Mouse (Mus musculus) brain, embryonic 18.5 days (tissue): ENCODE data around the gene Gm12166.

ENCODE experiments used
- DNase-seq: peaks from one replicate; pipeline ENCODE4 v3.0.0-alpha.2; 2012; ENCODE audit warnings: low read depth, low spot score

Gm12166 gene

DNA sequence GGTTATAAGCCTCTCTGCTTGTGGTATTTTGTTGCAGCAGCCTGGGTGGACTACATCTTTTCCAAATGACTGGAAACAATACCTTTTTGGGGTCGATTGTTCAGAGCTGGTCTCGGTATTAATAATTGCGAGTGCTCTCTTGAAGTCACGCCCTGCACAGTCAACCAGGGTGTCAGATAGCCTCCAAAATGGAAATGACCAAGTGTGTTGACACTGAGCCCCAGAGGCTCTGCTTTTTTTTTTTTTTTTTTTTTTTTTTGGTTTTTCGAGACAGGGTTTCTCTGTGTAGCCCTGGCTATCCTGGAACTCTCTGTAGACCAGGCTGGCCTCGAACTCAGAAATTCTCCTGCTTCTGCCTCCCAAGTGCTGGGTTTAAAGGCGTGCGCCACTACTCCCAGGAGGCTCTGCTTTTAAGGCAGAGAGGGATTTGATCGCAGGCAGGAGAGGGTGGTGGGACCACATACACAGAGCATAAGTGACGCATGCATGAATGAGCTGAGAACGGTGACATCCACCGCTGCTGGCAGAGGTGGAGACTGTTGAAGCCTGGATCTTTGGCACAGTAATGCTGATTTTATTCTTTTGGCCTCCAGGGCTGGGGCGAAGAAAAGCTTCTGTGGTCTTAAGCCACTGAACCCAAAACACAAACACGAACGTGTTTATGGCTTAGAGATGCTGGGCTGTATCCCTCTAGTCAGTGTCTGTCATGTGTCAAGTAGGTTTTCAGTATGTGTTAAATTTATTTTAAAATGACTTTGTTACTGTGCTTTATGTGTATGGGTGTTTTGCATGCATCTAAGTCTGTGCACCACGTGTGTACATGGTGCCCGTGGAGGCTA lies 21.9 kb upstream of the Gm12166 start:
- no peak for DNase-seq

DNA sequence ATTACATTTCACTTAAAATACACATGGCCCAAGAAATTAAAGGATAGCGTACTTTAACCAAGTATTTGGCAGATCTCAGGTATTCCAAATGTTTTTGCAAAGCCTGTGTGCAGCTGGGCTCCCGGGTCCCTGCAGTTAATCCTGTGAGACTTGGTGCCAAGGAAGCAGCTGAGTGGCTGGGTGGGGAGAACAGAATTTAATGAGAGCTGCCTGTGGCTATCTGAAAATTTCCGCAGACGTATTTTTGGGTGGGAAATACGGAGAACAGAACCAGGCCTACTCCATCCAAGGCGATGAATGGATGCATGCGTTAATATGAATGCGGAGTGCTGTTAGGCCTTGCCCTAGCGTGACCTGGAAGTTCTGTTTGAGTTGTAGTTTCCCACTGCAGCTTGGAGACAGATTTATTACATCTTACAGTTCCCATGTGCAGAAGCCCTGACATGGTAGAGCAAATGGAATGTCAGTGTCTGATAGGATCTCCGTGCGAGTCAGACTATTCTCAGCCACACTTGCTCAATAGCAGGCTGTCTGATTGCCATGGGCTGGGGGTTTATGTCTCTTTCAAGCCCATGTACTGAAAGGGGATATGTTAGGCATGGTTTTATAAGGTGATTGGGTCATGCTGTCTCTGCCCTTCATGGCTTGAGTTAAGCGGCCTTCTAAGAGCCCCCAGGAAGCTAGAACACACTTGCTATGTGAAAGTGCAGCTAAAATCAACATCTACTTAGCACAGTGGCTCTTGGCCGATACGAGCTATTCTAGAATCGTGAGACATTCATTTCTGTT lies 21.1 kb upstream of the Gm12166 start:
- no peak for DNase-seq

DNA sequence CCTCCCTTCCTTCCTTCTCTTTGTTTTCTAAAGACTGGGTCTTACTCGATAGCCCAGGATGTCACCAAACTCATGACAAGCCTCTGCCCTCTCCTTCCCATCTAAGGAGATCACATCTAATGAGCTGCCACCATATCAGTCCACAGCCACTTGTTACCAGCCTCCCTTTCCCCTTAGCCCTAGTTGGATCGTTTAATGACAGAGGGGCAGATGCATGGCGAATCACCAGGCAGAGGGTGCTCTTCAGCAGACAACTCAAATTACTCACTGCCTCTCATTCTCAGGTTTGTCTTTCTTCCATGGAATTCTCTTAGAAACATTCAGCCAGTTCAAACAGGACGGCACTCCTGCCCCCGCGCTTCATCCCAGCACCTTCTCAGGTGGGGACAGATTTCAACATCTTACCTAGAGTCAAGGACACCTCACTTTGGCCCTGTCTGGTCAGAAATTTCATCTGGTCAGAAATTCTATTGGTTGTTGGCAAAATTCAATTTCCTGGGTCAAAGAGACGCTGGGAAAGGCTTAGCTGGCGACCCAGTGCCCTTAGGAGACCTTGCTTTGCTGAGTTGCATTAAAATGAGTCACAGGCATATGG lies 20.4 kb upstream of the Gm12166 start:
- no peak for DNase-seq

DNA sequence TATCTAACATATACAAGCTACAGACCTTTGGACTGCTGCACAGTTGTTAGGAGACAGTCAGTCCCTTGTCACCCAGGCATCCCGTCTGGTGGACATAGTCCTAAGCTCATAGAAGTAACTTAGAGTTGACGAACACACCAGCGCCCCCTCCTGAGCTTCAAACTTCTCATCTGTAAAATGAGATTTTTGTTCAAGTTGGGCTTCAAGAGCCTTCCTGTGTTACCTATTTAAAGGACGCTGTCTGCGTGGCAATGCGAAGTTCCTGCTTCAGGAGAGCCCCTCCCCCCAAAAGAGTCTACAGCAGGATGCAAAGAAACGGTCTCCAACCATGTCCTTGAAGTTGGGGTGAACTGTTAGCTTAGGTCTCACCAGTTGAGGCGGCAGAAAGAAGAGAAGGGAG lies 18.7 kb upstream of the Gm12166 start:
- no peak for DNase-seq

DNA sequence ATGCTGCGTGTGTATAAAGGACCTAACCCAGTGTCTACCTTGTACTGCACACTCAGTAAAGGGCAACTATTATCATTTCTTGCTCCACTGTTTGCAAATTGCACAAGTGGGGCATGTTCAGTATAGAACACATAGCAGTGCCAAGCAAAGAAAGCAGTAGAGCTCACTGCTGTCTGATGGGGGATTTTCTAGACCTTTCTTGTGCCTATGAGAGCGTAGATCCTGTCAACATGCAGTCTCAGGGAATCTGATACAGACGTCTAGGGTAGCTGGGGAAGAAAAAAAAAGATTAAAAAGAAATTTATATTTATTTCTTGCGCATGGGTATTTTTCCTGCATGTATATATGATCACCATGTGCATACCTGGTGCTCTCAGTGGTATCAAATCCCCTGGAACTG lies 18.0 kb upstream of the Gm12166 start:
- DNase-seq: no peak

DNA sequence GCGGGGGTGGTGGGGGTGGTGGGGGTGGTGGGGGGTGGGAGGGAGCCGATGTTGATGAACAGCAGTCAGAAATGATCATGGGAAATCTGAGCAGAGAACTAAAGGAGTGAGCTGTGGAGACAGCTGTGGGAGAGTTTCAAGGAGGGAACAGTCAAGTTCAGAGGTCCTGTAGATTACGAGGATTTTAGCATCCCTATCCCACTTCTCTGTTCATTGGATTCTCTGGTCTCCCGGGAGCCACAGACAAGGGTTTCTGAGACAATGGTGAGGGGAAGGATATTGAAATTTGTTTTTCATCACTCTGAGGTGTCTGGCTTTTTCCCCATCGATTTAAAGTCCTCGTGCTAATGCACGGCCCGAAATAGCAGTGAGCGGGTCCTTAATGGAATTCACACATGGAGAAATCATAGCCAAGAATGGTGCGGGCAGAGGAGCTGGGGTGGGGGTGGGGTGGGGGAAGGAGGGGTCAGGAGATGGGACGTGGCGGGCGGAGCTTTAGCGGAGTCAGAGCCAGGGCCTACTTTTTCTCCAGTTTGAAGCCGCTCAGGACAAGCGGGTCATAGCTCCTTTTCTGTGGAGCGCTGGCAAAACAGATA lies 17.4 kb upstream of the Gm12166 start:
- no peak for DNase-seq

DNA sequence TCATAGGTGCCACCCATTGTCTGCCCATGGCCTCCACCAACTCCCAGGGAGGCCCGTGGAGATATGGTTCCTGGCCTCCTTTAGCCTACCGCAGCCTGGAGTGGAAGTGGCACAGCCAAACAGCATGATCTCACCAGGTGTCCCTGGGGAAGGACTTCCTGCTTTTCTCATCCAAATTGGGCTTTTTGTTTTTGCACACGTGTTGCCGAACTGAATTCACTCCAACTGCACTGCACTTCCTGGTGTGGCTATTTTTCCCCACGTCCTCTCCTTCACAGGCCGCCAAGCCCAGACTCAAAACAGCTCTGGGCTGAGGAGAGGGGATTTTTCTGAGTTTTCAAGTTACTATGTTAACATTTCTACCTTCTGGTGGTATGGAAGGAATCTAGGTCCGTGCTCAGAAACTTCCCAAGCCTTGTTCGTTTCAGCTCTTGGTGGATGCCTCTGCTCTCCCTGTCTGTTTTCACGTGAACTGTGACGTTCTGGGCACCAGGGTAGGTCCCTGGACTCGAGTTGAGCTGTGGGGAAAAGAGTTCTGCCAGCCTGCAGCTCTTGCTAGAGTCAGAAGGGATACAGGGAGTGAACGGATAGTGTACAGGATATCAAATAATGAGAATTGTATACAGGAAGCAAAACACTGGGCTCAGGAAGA lies 16.8 kb upstream of the Gm12166 start:
- no peak for DNase-seq

DNA sequence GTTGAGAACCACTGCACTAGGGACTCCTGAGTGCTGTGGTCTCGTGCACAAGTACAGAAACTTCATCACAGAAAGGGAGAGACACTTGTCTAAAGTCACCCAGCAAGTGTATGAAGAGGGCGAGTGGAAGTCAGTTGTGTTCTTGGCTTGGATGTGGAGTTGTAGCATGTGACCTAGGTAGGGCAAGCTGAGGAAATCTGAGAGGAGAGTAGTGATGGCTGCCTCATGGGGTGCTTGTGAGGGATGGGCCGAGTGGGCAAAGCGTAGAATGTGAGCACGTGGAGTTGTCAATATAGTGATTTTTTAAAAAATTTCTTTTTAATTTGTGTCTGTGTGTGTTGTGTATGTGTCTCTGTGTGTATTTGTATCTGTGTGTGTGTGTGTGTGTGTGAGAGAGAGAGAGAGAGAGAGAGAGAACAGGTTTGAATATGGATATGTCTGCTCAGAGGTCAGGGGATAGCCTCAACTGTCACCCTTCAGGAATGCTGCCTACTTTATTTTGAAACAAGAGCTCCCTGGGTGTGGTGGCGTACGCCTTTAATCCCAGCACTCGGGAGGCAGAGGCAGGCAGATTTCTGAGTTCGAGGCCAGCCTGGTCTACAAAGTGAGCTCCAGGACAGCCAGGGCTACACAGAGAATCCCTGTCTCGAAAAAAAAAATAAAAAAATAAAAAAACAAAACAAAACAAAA lies 15.4 kb upstream of the Gm12166 start:
- DNase-seq: no peak

DNA sequence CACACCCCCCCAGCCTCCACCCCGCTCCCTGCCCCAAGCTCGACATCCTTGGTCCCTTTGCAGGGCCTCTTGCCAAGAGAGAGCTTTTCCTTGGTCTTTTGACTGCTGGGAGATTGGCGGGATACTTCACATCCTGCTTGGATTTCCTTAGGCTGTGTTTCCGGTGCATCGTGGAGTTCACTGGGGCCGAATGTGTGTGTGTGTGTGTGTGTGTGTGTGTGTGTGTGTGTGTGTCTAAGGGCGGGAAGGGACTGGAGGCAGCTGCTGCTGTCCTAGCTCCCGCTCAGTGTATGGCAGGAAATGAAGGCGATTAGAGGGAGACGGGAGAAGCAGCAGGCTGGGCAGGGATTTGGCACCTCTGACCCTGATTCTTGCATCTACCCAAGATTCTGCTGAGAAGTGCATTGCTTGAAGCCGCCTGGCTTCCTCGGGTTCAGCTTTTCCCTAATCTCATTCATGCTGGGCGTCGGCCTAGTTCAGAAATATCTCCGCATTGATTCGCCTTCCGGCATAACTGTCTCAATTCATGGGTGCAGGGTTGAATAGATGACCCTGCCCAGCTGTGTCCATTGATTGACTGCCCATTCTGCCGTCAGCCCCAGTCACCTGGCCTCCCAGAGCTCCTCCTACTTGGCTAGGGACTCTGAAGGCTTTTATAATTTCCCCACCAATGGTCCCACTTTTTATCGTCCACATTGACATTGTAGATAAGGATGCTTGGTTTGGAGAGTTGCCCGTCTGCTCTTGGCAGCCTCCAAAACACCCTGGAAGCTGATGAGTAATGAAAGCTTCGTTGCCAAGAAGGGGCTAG lies 13.3 kb upstream of the Gm12166 start:
- DNase-seq: no peak

DNA sequence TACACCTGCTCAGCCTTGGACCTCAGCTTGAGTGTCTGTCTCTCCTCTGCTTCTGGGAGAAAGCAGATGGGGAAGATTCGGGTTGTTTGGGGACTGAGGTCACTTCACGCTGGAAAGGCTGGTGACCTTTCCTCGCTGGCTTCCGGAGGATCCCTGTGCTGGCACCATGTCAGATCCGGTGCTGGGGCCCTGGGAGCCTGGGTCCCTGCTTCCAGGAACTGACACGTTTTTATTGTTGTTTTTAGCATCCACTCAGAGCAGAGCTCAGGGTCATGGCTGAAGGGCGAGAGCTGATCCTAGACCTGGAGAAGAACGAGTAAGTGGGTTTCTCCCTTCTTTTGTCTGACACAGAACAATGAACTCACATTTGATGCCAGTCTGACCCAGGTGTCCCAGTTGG lies 12.6 kb upstream of the Gm12166 start:
- no peak for DNase-seq

DNA sequence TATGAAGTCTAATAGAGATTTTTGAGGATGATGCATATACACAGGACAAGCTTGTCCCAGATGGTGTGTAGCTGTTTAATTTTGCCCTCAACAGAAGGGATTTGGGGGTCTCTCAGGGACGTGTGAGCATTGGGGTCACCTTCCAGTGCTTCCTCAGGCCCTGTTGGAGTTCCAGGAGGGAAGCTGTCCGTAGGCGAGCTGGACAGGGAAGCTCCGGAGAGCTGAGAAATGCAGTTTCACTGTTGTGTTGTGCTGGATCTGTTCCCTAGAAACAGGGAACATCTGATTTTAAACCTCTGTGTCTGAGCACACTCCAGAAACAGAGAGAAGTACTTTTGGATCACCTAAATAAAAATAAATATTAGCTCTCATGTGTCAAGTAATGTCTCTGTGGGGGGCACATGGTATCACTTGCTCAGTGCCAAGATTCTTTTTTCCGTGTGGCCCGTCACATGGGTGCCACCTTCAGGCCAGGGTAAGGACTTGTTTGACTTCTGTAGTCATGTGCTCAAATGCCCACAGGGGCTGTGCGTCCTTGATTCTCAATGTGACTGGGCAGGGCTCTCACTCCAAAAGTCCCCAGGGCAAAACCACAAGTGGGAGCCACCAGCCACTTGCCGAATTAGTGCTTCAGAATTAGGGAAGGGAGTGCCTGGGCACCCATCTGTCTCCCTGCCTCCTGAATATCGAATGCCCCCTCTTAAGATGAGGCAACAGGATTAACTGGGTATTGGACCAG lies 11.0 kb upstream of the Gm12166 start:
- no peak for DNase-seq

DNA sequence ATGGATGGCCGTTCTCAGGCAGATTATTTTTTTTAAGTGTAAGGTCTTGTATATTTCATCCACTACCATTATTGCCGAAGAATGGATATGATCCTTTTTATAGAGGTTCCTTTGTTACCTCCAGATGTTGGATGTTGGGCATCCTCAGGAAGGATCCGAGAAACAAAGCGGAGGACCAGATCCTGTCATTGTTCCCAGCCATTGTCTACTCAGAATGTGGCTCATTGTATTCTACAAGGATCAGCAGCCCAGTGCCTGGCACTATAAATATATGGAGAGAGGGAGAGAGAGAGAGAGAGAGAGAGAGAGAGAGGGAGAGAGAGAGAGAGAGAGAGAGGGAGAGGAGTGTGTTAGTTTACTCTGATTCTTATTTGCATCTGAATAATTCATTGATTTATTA lies 10.4 kb upstream of the Gm12166 start:
- DNase-seq: no peak

DNA sequence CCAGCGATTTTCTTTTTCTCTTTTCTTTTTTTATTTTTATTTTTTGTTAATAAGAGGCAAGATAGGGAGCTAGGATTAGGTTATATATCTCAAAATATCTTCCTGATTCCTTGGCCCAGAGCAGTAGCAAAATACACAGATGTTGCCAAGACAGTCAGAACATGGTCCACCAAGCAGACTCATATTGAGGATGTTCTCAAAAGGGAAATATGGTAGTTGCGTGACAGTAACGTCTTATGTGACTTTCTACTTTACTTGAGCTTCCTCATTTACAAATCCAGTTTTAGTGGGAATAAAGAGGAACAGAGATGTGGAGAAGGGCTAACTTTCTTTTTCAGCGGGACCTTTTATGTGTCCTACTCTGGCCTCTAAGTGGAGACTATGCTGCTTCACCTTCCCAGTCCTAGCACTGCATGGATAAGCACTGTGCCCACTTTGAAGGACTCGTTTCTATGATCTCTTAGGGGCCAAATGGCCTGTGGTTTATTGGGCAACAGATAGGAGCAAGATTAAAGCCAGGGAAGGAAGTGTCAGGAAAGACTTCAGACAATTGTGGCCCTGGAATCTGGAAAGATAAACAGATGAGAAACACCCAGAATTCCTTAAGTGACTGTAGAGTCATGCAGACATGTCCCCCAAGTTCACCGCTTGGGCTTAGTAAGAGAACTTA lies 9.8 kb upstream of the Gm12166 start:
- no peak for DNase-seq

DNA sequence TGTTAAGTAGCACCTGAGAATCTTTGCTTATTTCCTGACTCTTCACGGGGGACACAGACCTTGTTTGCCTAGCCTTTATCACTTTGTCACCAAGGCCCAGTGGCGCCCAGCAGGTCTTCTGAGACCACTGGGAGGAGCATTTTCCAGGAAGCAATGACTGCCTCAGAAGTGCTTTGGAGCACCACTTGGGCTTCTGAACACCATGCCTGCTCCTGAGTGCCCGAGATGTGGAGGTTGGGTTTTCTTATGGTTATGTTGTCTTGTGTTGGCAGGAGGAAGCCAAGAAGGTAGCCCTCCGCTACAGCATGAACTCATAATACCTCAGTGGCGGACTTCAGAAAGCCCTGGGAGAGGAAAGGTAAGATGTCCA lies 8.5 kb upstream of the Gm12166 start:
- DNase-seq: no peak

DNA sequence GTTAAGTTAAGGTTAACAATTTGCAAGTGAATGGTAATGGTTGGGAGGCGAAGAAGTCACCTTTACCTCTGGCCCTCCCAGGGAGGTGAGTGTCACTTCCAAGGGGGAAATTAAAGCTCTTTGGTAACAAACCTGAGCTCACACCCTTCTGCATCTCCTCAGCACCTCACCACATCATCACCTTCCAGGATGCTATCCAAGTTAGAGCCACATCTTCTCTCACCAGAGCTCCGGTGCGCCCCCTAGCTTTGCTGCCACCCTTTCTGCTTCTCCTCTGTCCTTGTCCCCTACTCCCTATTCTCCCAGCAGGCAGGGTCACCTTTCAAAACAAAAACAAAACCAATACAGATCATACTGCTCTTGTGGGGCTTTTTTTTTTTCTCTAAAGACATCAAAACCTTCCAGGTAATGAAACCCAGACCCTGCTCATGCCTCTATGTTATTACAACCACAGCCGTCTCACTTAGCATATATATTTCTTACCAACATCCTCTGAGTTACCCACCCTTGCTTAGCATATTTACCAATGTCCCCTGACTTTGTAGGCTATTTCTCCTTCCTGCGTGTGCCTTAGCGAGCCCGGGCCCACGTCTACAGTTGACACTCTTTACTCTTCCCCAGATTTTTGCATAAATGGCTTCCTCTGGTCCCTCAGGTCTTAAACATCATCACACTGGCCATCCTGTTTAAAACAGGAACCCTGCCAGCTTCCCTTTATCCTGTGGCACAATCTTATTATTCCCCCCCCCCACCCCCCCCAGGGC lies 7.9 kb upstream of the Gm12166 start:
- DNase-seq: no peak

DNA sequence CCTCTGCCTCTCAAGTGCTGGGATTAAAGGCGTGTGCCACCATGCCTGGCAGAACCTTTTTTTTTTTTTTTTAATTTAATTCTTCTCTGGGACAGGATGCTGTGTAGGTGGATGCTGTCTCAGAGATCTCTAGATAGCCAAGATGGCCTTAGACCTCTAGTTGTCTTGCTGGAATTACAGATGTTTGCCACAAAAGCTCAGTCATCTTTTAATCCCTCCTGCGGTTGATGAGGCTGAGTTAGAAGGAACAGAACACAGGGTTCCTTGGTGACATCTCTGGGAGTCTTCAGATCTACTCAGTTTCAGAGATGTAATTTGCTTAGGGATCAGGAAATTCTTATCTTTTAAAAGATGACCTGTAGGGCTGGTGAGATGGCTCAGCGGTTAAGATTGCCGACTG lies 6.8 kb upstream of the Gm12166 start:
- no peak for DNase-seq

DNA sequence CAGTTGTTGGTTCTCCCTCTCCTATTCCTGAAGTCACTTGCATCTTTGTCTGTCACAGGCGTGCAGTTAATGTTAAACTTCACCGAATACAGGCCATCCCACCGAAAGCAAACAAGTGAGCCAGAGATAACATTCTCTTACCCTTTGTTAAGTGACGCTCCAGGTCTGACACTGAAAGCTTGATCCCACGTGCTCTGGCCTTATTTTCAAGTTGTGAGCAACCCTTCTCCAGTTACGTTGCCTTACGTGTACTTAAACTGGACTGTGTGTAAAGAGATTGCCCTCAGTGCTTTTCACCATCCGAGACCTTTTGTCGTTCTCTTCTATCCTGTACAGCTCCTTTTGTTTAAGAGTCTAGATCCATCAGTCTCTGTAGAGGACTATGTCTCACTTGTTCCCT lies 5.9 kb upstream of the Gm12166 start:
- no peak for DNase-seq

DNA sequence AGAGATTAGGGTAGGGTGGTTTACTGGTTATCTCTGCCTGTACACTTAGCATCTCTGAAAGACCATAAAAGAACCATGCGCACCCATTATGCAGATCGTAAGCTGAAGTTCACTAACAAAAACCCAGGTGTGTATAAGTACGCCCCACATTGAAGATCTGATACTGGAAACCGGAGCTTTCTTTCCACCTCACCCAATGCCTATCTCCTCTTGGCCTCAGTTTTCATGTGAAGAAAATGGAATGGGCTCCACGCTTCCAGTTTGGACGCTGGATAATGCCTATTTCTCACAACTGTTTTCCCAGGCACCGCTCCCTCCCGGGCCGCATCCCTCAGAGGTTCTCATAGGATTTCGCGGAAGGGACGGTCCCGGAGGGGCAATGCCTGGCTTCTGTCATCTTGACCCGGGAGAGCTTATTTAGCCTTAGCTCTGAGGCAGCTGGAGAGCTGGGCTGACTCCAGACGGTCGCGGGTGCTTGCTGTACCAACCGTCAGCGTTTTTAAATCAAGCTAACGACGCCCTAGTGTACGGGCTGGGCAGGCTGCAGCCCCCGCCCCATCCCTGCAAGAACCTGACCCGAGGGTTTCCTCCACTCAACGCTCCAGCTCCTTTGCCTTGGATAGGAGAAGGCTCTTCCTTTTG lies 4.8 kb upstream of the Gm12166 start:
- no peak for DNase-seq
